Mouse (Mus musculus) midbrain, embryonic 11.5 days (tissue): ENCODE measurements around the gene Amd1. TPM values are rescaled to one million over a fixed set of nuclear protein-coding genes. Genes with fewer than 3 reads are reported as not detected.
A peak's percentile ranks its signal among the peaks of the same experiment; 100 is the strongest.

Source experiments
- ATAC-seq: fragments of 200-750 bp; cut with Nextera tagmentation; 2 replicates; pipeline ENCODE4 v1.8.0; 2017; ENCODE audit warnings: moderate TSS enrichment, moderate library complexity; ENCODE audit not compliant: low FRiP score
- DNase-seq: peaks from one replicate; pipeline ENCODE4 v3.0.0; 2015; ENCODE audit warnings: low spot score; ENCODE audit errors: missing footprints
- H3K27ac ChIP-seq: fragments of 300-500 bp; sonication (generic); 2 replicates; pipeline ENCODE4 v1.5.1; 2014; ENCODE audit warnings: low read depth, low read length
- H3K27me3 ChIP-seq: fragments of 300-500 bp; sonication (generic); 2 replicates; pipeline ENCODE4 v1.6.1; 2014; ENCODE audit warnings: mild to moderate bottlenecking, low read length, moderate library complexity, mixed read lengths; ENCODE audit not compliant: control insufficient read depth, insufficient read depth
- H3K36me3 ChIP-seq: fragments of 300-500 bp; sonication (generic); 2 replicates; pipeline ENCODE4 v1.6.1; 2014; ENCODE audit warnings: mild to moderate bottlenecking, low read length, moderate library complexity, mixed read lengths; ENCODE audit not compliant: control insufficient read depth, insufficient read depth
- H3K4me1 ChIP-seq: fragments of 300-500 bp; sonication (generic); 2 replicates; pipeline ENCODE4 v1.6.1; 2014; ENCODE audit warnings: low read length; ENCODE audit not compliant: control insufficient read depth, insufficient read depth
- H3K4me2 ChIP-seq: fragments of 300-500 bp; sonication (generic); 2 replicates; pipeline ENCODE4 v1.6.1; 2014; ENCODE audit warnings: mild to moderate bottlenecking, moderate library complexity
- H3K4me3 ChIP-seq: fragments of 300-500 bp; sonication (generic); 2 replicates; pipeline ENCODE4 v1.5.1; 2014; ENCODE audit warnings: low read depth, low read length
- H3K9ac ChIP-seq: fragments of 300-500 bp; sonication (generic); 2 replicates; pipeline ENCODE4 v1.6.1; 2014; ENCODE audit warnings: low read length
- H3K9me3 ChIP-seq: fragments of 300-500 bp; sonication (generic); 2 replicates; pipeline ENCODE4 v1.6.1; 2016; ENCODE audit warnings: low read length; ENCODE audit not compliant: control insufficient read depth
- WGBS: fragments of 180-500 bp; shearing (Covaris S2); extraction: QIAGEN DNeasy Blood & Tissue Kit; methylation state at CpG from one replicate; pipeline ENCODE4 v1.1.7; 2014; 5-methylcytosine and 5-hydroxymethylcytosine counted together
- polyA plus RNA-seq: library from polyadenylated mRNA; unstranded; fragments of >200 nt; fragmentation: Nextera tagmentation; extraction: Ambion mirVana; gene quantifications from 2 replicates; pipeline ENCODE4 v1.2.1, GENCODE M21; 2014

The Amd1 gene
- polyA plus RNA-seq, 1 experiment from 2014 or later = 104 TPM

- Histone ChIP-seq H3K27me3 (no peaks in the 10 kb centered on the region), H3K4me3 (peak overlapping the region; percentile 52), H3K36me3 (peaks cover 6% of the 10 kb centered on the region; the same call in 1 of the 2 replicates), H3K4me1 (peaks cover 3% of the 10 kb centered on the region; the same call in 1 of the 2 replicates), H3K9ac (peak overlapping the region; percentile 66; the same call in 1 of the 2 replicates), H3K4me2 (peak overlapping the region; percentile 44), H3K9me3 (no peaks in the 10 kb centered on the region), H3K27ac (peak overlapping the region; percentile 41)
- ATAC-seq = peak; percentile 31
- 39% methylated on average over 11 of the region's 11 CpGs for WGBS
- peak; percentile 84 for DNase-seq
Observed at GRCm38 (mm10) chr10:40247166-40247716, 54.7 kb downstream of the Amd1 start.

GRCm38 (mm10) chr10:40246374-40247165 lies 55.4 kb downstream of the Amd1 start, which contains the start of gene Rpf2:
Gene Rpf2, minus strand, starts transcription at chr10:40247036.
- Histone ChIP-seq H3K9ac (peak within 1 kb of the TSS; percentile 66), H3K36me3 (peaks cover 6% of the 10 kb centered on the region; the same call in 1 of the 2 replicates)
- WGBS = under 1% methylated on average over 54 of the region's 54 CpGs

GRCm38 (mm10) chr10:40237826-40238225 lies 64.2 kb downstream of the Amd1 start:
- DNase-seq (no peak), ATAC-seq (no peak)
- Histone ChIP-seq H3K9ac (no peak overlapping the region), H3K4me2 (no peak overlapping the region), H3K4me3 (no peak overlapping the region), H3K36me3 (peaks cover 7% of the 10 kb centered on the region; the same call in 1 of the 2 replicates), H3K9me3 (no peaks in the 10 kb centered on the region), H3K4me1 (no peaks in the 10 kb centered on the region), H3K27me3 (no peaks in the 10 kb centered on the region), H3K27ac (no peak overlapping the region)
- 91% methylated on average over 5 of the region's 5 CpGs for WGBS

More at GRCm38 (mm10) chr10:40246374-40247165, 55.4 kb downstream of the Amd1 start, which contains the start of gene Rpf2:
- no peaks in the 10 kb centered on the region for H3K27me3 ChIP-seq
- H3K27ac ChIP-seq = peak within 1 kb of the TSS; percentile 41
- peaks cover 3% of the 10 kb centered on the region; the same call in 1 of the 2 replicates for H3K4me1 ChIP-seq
- H3K4me3 ChIP-seq = peak within 1 kb of the TSS; percentile 52
- peak; percentile 96 for ATAC-seq
- H3K9me3 ChIP-seq = no peaks in the 10 kb centered on the region
- H3K4me2 ChIP-seq = peak within 1 kb of the TSS; percentile 75
- DNase-seq = peak; percentile 99

Other genes with a start within 250 kb of the Amd1 start
- gene Slc16a10, start 159.9 kb downstream of the Amd1 start, polyA plus RNA-seq = 3.5 and 4.6 TPM in 2 replicates
- gene Rpf2, start 55.1 kb downstream of the Amd1 start, polyA plus RNA-seq = 87.2 and 94.7 TPM in 2 replicates
- gene Gtf3c6, start 44.1 kb downstream of the Amd1 start, polyA plus RNA-seq = 133 and 139 TPM in 2 replicates
- 7.3 and 8.6 TPM in 2 replicates for gene Cdk19, start 37.4 kb upstream of the Amd1 start, polyA plus RNA-seq